Mouse (Mus musculus) forebrain, embryonic 10.5 days (tissue): ENCODE measurements around the gene Gpx3. TPM values are rescaled to one million over a fixed set of nuclear protein-coding genes. Genes with fewer than 3 reads are reported as not detected.

Source experiments
- DNase-seq: peaks from one replicate; pipeline ENCODE4 v3.0.0-alpha.2; 2017; ENCODE audit warnings: low spot score; ENCODE audit errors: extremely low spot score
- H3K27ac ChIP-seq: fragments of 300-500 bp; sonication (generic); 2 replicates; pipeline ENCODE4 v1.5.1; 2016; ENCODE audit warnings: mild to moderate bottlenecking
- H3K27me3 ChIP-seq: fragments of 300-500 bp; sonication (generic); 2 replicates; pipeline ENCODE4 v1.6.1; 2016; ENCODE audit warnings: mild to moderate bottlenecking; ENCODE audit not compliant: poor library complexity, severe bottlenecking
- H3K36me3 ChIP-seq: fragments of 300-500 bp; sonication (generic); replicated peaks from 2 replicates; pipeline ENCODE4 v1.6.1; 2016; ENCODE audit warnings: mild to moderate bottlenecking, moderate library complexity
- H3K4me1 ChIP-seq: fragments of 300-500 bp; sonication (generic); 2 replicates; pipeline ENCODE4 v1.6.1; 2016
- H3K4me3 ChIP-seq: fragments of 300-500 bp; sonication (generic); 2 replicates; pipeline ENCODE4 v1.5.1; 2016; ENCODE audit warnings: mild to moderate bottlenecking, moderate library complexity
- H3K9me3 ChIP-seq: fragments of 300-500 bp; sonication (generic); 2 replicates; pipeline ENCODE4 v1.6.1; 2016; ENCODE audit warnings: mild to moderate bottlenecking, moderate library complexity
- WGBS: fragments of 180-500 bp; shearing (Covaris S2); methylation state at CpG from one replicate; pipeline ENCODE4 v1.1.7; 2016; 5-methylcytosine and 5-hydroxymethylcytosine counted together
- polyA plus RNA-seq: library from polyadenylated mRNA; unstranded; fragments of >200 nt; fragmentation: Nextera tagmentation; extraction: Ambion mirVana; gene quantifications from 2 replicates; pipeline ENCODE4 v1.2.1, GENCODE M21; 2016

The Gpx3 gene
- polyA plus RNA-seq, 1 experiment from 2014 or later, result 59.5 TPM

DNA sequence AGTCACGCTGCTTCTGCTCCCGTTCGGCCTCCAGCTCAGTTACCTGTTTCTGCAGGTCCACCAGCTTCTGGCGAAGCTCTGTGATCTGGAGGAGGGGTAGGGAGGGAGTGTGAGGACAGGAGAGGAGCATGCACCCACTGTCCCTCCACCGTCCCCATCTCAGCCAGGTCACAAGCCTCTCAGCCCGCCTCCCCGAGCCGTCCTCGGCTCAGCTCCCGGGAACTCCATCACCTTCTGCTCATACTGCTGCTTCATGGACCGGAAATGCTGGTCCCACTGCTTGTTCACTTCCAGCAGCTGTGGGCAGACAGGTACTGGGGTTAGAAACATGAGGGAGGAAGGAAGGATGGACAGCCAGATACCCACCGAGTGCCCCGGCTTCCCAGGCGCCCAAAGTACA lies 21.9 kb downstream of the Gpx3 start:
- Histone ChIP-seq H3K27me3 (no peaks in the 10 kb centered on the region), H3K4me1 (peaks cover 12% of the 10 kb centered on the region), H3K4me3 (no peak overlapping the region), H3K36me3 (peaks cover 45% of the 10 kb centered on the region), H3K27ac (no peak overlapping the region), H3K9me3 (no peaks in the 10 kb centered on the region)
- WGBS, result 93% methylated on average over 14 of the region's 14 CpGs
- DNase-seq, result no peak

- no peak overlapping the region for H3K27ac ChIP-seq
- 83% methylated on average over 14 of the region's 14 CpGs for WGBS
- no peak overlapping the region for H3K4me3 ChIP-seq
- peak; percentile 56 for DNase-seq
- no peaks in the 10 kb centered on the region for H3K4me1 ChIP-seq
- no peaks in the 10 kb centered on the region for H3K27me3 ChIP-seq
- H3K9me3 ChIP-seq, result no peaks in the 10 kb centered on the region
- peaks cover 41% of the 10 kb centered on the region for H3K36me3 ChIP-seq
Measured at GRCm38 (mm10) chr11:54927346-54928140, 25.3 kb downstream of the Gpx3 start.

DNA sequence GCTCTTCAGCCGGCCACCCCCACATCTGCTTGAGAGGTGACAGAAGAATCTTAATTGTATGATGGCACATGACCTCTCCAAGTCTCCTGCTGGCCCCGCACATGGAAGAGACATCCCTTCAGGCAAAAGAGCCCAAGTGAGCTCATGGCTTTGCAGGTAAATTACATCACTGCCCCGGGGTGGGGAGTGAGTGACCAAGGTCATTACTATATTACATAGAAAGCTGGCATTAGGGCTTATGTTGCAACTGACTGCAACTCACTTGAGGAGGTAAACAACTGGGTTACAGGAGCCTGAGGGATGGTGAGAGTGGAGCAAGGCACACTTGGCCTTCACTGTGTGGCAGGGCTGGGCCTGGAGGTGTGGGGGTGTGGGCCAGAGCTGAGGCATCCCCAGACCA lies 26.0 kb downstream of the Gpx3 start:
- H3K27me3 ChIP-seq, result no peaks in the 10 kb centered on the region
- DNase-seq, result no peak
- 88% methylated on average over 3 of the region's 3 CpGs for WGBS
- no peaks in the 10 kb centered on the region for H3K9me3 ChIP-seq
- H3K27ac ChIP-seq, result no peak overlapping the region
- no peak overlapping the region for H3K4me3 ChIP-seq
- H3K36me3 ChIP-seq, result peaks cover 36% of the 10 kb centered on the region
- no peaks in the 10 kb centered on the region for H3K4me1 ChIP-seq

GRCm38 (mm10) chr11:54928886-54929285 lies 26.6 kb downstream of the Gpx3 start:
- no peaks in the 10 kb centered on the region for H3K27me3 ChIP-seq
- no peak overlapping the region for H3K4me3 ChIP-seq
- peaks cover 41% of the 10 kb centered on the region for H3K36me3 ChIP-seq
- H3K27ac ChIP-seq, result no peak overlapping the region
- H3K4me1 ChIP-seq, result no peaks in the 10 kb centered on the region
- 85% methylated on average over 7 of the region's 7 CpGs for WGBS
- no peak for DNase-seq
- no peaks in the 10 kb centered on the region for H3K9me3 ChIP-seq

DNA sequence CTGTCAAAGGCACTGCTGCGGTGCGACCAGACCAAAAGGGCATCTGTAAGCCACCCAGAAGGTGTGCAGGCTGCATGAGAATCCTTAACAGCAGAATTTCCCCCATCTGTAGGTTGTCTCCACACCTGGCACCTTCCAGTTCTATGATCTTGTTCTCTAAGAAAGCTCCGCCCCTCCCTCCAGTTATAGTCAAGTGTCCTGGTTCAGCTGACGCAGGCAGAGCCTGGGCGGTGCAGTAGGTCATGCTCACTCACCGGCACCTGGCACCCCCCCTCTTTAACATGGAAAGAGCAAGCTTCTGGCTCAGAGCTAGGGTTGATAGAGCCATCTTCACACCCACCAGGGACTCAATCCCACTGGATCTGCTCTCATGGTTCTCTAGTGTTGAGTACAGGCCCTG lies 27.0 kb downstream of the Gpx3 start:
- DNase-seq, result no peak
- no peak overlapping the region for H3K4me3 ChIP-seq
- no peaks in the 10 kb centered on the region for H3K9me3 ChIP-seq
- H3K4me1 ChIP-seq, result no peaks in the 10 kb centered on the region
- peaks cover 37% of the 10 kb centered on the region for H3K36me3 ChIP-seq
- 94% methylated on average over 6 of the region's 6 CpGs for WGBS
- no peaks in the 10 kb centered on the region for H3K27me3 ChIP-seq
- H3K27ac ChIP-seq, result no peak overlapping the region

- WGBS, result 89% methylated on average over 8 of the region's 8 CpGs
- H3K4me1 ChIP-seq, result no peaks in the 10 kb centered on the region
- no peaks in the 10 kb centered on the region for H3K9me3 ChIP-seq
- H3K36me3 ChIP-seq, result peaks cover 37% of the 10 kb centered on the region
- H3K27ac ChIP-seq, result no peak overlapping the region
- DNase-seq, result no peak
- no peak overlapping the region for H3K4me3 ChIP-seq
- H3K27me3 ChIP-seq, result no peaks in the 10 kb centered on the region
Measured at GRCm38 (mm10) chr11:54929744-54930143, 27.5 kb downstream of the Gpx3 start.

GRCm38 (mm10) chr11:54930318-54930979 lies 28.2 kb downstream of the Gpx3 start:
- Histone ChIP-seq H3K27me3 (no peaks in the 10 kb centered on the region), H3K9me3 (no peaks in the 10 kb centered on the region), H3K27ac (no peak overlapping the region), H3K4me1 (no peaks in the 10 kb centered on the region), H3K36me3 (peaks cover 37% of the 10 kb centered on the region), H3K4me3 (no peak overlapping the region)
- whole genome bisulfite sequencing, result 74% methylated on average over 7 of the region's 7 CpGs
- peak; percentile 39 for DNase-seq

- peaks cover 28% of the 10 kb centered on the region for H3K36me3 ChIP-seq
- no peak overlapping the region for H3K4me3 ChIP-seq
- H3K4me1 ChIP-seq, result peaks cover 9% of the 10 kb centered on the region
- H3K27ac ChIP-seq, result no peak overlapping the region
- DNase-seq, result peak; percentile 36
- no peaks in the 10 kb centered on the region for H3K9me3 ChIP-seq
- WGBS, result 63% methylated on average over 5 of the region's 5 CpGs
- H3K27me3 ChIP-seq, result no peaks in the 10 kb centered on the region
Measured at GRCm38 (mm10) chr11:54931405-54932093, 29.3 kb downstream of the Gpx3 start.

DNA sequence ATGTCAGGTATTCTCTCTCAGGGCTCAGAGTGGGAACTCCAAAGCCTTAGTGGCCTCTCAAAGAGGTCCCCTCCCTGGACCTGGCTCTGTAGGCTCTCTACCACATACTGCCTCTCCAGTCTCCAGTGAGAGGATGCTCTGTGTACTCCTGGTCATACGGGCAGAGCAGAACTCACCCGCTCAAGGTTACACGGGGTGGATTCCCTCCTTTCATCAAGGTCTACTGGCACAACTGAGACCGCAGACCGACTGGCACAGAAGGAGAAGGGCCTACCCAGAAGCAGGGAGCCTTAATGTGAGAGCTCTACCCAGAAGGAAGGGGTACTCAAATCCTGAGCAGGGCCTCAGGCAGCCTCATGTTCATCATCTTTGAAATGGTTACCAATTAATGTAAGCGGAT lies 30.3 kb downstream of the Gpx3 start:
- H3K27ac ChIP-seq, result no peak overlapping the region
- H3K27me3 ChIP-seq, result no peaks in the 10 kb centered on the region
- H3K9me3 ChIP-seq, result no peaks in the 10 kb centered on the region
- WGBS, result 90% methylated on average over 6 of the region's 6 CpGs
- H3K36me3 ChIP-seq, result peaks cover 30% of the 10 kb centered on the region
- no peak overlapping the region for H3K4me3 ChIP-seq
- DNase-seq, result no peak
- peaks cover 9% of the 10 kb centered on the region for H3K4me1 ChIP-seq

- DNase-seq, result no peak
- Histone ChIP-seq H3K36me3 (peaks cover 25% of the 10 kb centered on the region), H3K4me1 (peaks cover 9% of the 10 kb centered on the region), H3K9me3 (no peaks in the 10 kb centered on the region), H3K27ac (no peak overlapping the region), H3K27me3 (no peaks in the 10 kb centered on the region), H3K4me3 (no peak overlapping the region)
- 94% methylated on average over 7 of the region's 7 CpGs for WGBS
Measured at GRCm38 (mm10) chr11:54934198-54934597, 31.9 kb downstream of the Gpx3 start.

DNA sequence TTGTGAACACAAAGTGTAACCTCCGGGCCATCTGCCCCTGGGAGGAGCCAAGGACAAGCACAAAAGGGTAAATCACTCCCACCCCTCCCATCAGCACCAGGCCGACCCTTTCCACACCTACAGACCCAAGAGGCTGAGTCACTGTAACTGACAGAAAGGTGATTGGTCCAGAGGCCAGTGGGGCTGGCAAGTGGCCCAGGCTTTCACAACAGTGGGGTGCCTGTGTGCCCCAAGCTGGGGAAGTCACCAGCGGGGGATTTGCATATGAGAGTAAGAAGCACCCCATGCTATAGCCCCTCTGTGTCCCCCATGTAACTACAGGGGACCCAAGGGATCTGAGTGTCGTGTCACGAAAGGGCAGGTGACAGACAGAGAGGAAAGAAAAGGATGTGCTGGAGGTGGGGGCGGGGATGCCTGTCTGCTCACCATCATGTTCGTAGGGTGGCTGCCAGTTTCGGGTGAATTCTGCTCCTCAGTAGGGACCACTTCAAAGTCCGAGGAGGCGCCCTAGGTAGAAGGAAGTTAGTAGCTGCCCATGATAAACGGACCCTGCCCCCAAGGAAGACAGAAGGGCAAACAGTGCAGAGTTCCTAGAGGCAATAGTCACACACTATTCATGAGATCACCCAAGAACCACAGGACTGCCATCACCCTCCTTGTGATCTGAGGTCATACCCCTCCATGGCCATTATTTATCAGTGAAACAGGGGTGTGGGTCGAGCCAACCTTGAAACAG lies 34.0 kb downstream of the Gpx3 start:
- 39% methylated on average over 12 of the region's 12 CpGs for WGBS
- Histone ChIP-seq H3K4me1 (peaks cover 19% of the 10 kb centered on the region), H3K27ac (peak overlapping the region; percentile 27; the same call in 1 of the 2 replicates), H3K27me3 (no peaks in the 10 kb centered on the region), H3K36me3 (peaks cover 21% of the 10 kb centered on the region), H3K4me3 (no peak overlapping the region), H3K9me3 (no peaks in the 10 kb centered on the region)
- no peak for DNase-seq

DNA sequence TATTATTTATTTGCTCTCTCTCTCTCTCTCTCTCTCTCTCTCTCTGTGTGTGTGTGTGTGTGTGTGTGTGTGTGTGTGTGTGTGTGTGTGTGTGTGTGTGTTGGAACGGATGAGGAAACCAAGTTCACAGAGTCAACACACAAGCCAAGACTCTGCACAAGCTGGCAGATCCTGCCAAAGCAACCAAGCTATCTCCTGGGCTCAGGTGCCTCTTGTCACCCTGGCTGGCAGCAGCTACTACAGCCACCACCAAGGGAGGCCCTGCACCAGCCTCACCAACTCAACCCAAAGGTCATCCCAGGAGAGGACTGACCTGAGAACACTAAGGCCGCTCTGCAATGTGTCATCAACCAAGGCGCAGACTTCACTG lies 34.5 kb downstream of the Gpx3 start:
- no peaks in the 10 kb centered on the region for H3K9me3 ChIP-seq
- no peak overlapping the region for H3K4me3 ChIP-seq
- DNase-seq, result no peak
- peaks cover 21% of the 10 kb centered on the region for H3K36me3 ChIP-seq
- H3K27me3 ChIP-seq, result no peaks in the 10 kb centered on the region
- WGBS, result 89% methylated on average over 3 of the region's 3 CpGs
- no peak overlapping the region for H3K27ac ChIP-seq
- peaks cover 19% of the 10 kb centered on the region for H3K4me1 ChIP-seq
